Mouse (Mus musculus): ENCODE results near the gene Rnaseh2a.
"Not testable (repeated sequence)": the region's sequence is repeated elsewhere in the genome, so short reads cannot be mapped to it uniquely, and the experiment has no call there.

Gene Rnaseh2a

DNA sequence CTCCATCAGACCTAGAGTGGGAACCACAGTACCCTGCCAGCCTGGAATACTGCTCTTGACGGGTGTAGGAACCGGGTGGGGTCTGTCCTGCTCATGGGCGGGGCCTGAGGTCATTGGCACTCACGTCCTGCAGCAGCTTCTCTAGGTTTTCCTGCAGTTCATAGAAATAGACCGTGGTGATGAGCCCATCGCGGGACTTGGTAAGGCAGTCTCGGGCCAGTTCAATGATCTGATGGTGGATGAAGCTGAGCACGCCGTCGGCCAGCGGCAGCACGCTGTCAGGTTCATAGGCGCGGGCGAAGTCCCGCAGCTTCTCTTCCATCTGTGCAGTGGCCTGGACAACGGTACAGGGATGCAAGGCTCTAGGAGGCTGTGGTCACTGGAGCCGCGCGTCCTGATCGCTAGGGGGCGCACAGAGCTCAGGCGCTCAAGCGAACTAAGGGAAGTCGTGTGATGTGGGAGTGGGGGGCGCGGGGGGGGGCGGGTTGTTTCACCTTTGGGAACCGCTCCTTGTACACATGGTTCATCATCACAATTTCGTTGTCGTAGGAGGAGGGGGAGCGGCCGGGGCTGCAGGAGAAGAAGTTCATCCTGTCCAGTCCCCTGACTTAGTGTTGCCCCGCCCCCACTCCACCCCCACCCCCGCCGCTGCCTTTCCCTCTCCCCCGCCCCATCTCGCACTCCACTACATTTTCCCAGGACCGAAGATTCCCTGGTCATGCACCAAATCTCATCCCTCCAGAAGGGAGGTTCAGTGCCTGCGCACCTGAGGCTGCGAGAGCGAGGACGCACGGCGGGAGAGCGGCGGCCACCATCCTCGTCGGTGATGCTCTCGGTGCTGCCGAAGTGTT lies 40.9 kb downstream of the Rnaseh2a start:
- peak; percentile 62 to 88 for DNase-seq

DNA sequence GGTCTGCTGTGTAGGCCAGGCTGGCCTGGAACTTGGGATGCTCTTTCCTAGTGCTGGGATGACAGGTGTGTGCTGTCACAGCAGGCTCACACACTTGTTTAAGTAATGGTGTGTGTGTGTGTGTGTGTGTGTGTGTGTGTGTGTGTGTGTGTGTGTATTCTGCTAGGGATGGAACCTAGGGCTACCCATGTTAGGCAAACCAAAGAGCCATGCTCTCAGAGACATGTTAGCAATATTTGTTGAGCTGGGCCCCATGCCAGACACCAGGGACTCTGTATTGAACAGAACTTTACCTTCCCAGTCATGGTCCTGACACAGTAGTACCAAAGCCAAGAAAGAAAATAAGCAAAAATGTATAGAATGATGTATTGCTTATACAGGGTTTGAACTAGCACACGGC lies 42.1 kb downstream of the Rnaseh2a start:
- no peak for DNase-seq

DNA sequence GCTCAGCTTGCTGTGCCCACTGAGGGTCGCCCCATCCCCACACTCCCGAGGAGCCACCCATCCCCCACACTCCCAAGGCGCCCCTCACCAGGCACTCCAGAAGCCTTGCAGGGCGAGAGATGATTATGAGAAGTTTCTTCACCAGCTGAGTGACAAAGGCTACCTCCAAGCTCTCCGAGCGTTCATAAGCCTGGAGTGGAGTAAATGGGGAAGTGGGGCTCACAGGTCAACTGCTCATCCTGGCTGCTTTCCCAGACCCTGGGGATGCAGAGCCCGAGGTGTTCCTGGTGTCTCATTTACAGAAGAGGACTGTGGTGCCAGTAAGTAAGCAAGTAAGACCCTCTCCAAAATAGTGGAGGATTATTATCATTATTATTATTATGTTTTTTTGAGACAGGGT lies 44.0 kb downstream of the Rnaseh2a start:
- DNase-seq, result no peak

DNA sequence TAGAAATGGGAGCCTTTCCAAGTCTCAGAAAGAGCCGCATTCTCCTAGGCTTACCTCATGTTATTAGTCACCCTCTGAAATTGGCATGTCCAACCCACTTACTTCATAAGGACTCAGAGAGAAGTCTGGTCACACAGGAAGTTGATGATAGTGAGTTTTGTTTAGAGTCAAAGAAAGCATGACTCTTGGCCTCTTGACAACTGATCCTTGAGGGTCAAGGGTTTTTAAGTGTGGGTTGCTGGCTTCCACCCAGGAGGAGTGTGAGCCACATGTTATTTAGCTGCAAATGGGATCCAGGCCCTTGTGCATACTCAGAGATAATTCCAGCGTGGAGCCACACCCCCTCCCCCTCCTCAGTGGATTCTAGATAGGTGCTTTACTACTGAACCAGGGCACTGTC lies 48.0 kb downstream of the Rnaseh2a start:
- no peak for DNase-seq

DNA sequence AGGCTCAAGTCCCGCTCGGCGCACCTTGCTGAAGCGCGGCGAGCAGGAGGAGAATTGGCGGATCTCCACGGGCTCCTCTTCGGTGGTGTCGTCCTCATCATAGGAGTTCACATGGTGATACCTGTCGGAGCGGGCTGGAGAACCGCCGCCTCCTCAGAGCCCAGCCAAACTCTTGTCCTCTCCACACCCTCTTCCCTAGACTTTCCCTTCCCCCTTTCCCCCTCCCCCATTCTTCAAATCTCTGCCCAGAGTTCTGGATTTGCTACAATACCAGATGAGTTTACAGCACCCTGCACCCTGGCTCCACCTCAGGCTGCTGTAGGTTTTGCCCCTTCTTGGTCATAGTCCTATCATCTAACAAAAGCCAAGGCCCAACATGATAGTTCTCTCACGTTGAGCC lies 50.9 kb downstream of the Rnaseh2a start:
- no peak for DNase-seq

DNA sequence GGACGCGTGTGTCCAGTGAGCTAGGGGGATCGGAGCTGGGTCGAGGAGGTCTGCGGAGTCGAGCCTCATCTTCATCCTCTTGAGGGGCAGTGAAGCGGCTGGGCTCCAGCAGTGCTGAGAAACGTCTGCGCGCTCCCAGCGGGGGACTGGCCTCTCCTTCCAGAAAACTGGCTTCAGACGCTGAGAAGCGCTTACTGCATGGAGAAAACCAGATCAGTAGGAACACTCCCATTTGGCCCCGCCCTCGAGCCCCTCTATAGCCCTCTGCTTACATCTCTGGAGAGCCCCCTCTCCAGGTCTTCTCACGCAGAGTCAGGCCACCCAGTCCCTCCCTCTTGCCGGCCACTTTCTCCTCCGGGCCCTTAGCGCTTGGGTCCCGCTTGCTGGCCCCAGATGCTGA lies 51.8 kb downstream of the Rnaseh2a start:
- DNase-seq, result no peak

DNA sequence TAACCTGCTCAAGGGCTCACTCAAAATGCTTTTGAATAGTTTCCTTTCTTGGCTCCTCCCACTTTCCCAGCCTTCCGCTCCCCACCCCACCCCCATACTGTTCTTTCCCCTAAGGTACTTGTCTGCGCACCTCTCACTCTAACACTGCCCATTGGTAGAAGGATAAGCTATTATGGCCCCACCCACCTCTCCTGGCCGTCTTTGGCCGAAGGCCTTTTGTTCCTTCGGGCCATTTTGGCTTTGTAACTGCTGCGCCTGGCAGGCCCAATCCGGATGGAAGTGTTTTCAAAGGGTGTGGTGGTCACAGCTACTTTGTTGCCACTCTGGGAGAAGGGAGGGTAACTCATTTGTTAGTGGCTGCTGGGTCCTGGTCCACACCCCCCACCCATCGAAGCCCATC lies 54.3 kb downstream of the Rnaseh2a start:
- no peak for DNase-seq

DNA sequence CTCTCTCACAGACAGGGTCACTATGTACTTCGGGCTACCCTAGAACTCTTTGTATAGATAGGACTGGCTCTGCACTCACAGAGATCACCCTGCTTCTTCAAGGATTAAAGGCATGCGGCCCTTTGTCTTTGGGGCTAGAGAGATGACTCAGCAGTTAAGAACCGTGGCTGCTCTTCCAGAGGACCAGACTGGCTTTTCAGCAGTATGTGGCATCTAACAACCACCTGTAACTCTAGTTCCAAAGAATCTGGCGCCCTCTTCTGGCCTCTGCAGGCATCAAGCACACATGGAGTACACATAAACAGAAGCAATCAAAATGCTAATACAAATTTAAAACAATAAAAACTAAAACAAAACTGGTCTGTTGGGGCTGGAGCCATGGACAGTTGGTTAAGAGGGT lies 55.6 kb downstream of the Rnaseh2a start:
- DNase-seq, result peak; percentile 37 to 63

DNA sequence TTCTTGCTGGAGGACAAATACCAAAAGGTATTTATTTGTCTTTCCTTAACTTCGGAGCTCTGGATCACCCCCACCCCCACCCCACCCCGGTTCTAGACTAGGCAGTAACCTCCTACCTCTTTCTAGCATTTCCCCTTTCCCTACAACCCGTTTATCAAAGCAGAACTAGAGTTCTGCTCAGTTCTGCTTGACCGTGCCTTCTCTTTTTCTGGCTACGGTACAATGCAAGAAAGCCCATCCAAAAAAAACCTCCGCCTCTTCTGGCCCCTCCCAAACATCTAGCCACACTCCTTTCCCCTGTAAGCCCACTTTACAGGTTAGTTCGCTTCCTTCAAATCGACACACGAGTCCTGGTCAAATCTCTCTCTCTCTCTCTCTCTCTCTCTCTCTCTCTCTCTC lies 56.1 kb downstream of the Rnaseh2a start:
- no peak for DNase-seq

DNA sequence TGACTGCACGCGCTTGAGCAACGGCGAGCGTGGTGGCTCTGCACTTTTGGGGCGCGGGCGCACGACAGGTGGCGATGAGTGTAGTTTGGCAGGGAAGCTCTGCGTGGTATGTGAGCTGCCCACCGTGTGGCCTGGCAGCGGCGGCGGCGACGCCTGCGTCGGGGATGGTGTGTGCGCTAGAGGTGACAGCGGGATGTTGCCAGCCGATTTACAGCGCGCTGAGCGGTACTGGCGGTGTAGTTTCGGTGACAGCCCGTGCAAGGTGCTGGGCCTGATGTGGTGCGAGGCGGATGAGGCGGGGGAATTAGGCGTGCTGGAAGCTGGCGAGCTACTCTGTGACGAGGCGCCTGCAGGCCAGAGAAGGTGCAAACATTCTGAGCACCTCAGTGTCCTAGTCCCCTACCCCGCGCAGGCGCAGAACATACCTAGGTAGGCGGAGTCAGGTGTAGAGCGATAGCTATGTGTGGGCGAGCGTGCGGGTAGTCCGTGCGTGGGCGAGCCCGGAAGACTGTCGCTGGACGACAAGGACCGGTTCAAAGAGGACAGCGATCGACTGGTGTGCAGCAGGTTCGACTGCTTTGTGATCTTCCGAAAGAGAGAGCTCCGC lies 56.6 kb downstream of the Rnaseh2a start:
- peak; percentile 84 to 88 for DNase-seq

DNA sequence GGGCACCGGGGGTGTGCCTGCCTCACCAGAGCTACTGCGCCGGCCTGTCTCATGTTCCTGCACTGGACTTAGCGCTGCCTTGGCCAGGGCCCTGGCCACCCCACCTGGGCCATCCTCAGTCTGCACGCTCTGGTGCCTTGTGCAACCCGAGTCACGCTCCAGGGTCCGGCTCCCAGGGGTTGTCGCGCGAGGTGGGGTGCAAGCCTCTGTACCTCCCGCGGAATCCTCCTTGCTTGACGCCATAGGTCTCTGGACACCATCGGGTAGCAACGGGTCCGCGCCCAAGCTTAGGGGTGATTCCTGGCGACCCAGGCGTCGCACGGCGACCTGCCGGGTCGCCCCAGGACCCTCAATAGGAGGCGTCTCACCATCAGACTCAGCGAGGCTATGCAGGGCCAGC lies 57.2 kb downstream of the Rnaseh2a start:
- peak in 1 of 2 experiments; percentile 11 for DNase-seq

DNA sequence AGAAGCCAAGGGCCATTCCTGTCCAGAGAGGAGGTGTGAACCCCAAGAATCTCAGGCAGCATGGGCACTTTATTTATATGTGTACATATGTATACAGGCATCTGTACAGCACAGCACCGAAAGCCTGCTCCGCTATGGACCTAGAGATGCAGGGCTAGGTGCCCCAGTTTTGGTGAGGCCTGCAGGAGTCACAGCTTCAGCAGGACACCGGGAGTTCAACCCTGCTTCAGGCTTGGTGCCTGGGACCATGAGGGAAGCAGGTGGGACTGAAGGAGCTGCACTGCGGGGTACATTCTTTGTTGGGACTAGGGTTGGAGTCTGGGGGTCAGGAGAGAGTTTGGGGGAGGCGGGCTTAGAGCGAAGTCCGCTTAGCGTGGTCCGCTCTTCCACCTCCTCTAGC lies 57.7 kb downstream of the Rnaseh2a start:
- DNase-seq, result no peak

DNA sequence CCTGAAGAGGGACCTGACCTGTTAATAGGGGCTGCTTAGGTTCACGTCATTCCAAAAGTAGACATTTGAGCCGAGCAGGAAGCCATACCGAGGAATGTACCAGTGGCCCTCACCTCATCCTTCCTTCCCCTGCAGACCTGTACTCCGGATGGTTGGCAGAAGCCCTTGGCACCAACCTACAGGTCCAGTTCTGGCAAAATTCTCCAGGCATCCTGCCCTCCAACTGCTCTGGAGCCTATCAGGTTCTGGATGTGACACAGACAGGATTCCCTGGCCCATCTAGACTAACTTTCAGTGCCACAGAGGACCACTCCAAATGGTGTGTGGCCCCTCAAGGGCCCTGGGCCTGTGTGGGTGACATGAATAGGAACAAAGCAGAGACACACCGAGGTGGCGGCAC lies 59.0 kb downstream of the Rnaseh2a start:
- no peak for DNase-seq

DNA sequence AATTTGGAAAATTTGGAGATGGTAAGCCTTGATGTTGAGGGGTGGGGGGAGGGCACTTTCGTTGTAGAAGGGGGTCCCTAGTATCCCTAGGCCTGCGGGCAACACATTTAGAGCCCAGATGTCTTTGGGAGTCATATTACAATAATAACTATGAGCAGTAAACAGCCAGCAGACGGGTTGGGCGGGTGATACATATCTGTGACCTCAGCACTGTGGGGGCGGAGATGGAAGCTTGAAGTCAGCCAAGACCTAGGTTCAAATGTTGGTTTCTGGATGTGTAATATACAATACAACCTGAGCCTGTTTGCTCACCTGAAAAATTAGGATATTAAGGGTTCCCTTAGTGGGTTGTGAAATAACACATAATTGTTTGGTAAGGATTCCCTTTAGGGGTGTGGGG lies 59.6 kb downstream of the Rnaseh2a start:
- DNase-seq, result no peak

DNA sequence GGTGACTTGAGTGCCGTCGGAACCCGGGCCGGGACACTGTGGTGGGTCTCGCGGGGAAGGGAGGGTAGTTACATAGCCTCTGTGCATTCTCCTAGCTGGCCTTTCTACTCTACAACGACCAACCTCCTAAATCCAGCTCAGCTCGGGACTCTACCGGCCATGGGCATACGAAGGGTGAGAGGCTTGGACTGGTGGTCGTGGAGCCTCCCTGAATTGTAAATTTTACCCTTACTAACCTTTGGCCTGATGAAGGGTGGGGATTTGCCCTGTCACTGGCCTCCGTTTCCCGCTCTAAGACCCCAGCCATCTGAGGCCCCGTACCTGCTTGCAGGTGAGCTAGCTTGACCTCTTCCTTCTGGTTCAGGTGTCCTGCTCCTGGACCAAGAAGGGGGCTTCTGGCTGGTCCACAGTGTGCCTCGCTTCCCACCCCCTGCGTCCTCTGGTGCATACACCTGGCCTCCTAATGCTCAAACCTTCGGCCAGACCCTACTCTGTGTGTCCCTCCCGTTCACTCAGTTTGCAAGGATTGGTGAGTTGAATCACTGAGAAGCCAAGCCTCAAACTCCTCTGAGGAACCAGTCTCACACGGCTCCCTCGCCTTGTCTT lies 60.3 kb downstream of the Rnaseh2a start:
- no peak for DNase-seq

DNA sequence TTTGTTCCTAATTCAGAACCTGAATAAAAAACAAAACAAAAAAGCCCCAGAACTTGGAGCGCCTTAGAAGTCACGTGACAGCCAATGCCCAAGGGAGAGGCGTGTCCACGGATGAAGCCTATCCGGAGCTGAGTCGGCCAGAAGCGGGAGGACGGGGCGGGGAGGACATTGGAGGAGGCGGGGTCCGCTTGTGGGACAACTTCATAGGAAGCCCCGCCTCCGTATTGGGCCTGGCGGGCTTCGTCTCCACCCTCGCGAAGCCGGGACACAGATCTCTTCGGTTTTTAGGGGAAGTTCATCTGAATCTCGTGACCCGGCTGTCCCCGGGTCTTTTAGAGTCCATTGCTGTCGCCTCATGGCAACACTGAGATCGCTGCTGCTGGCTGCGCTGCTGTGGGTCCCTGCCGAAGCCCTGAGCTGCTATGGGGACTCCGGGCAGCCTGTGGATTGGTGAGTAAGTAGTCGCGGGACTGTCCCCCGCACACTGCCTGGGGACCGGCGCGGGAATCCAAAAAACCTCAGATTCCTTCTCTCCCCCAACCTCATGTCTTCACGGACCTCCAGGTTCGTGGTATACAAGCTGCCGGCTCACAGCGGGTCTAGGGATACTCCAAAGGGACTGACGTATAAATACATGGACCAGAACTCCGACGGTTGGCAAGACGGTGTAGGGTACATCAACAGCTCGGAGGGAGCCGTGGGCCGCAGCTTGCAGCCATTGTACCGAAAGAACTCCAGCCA lies 61.0 kb downstream of the Rnaseh2a start, which contains the start of gene Dnase2a:
Gene Dnase2a (plus strand): TSS at position 140 of the 741 bp plus-strand sequence.
- peak; percentile 98 to 99 for DNase-seq

DNA sequence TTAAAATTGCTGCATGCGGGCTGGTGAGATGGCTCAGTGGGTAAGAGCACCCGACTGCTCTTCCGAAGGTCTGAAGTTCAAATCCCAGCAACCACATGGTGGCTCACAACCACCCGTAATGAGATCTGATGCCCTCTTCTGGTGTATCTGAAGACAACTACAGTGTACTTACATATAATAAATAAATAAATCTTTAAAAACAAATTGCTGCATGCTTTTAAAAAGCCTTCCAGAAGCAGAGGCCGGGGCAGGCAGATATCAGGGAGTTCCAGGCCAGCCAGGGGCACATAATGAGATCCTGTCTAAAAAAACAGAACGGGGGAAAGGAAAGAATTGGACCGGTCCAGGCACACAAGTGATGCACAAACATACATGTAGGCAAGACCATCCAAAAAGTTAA lies 61.6 kb downstream of the Rnaseh2a start:
- DNase-seq, result not testable (repeated sequence)

DNA sequence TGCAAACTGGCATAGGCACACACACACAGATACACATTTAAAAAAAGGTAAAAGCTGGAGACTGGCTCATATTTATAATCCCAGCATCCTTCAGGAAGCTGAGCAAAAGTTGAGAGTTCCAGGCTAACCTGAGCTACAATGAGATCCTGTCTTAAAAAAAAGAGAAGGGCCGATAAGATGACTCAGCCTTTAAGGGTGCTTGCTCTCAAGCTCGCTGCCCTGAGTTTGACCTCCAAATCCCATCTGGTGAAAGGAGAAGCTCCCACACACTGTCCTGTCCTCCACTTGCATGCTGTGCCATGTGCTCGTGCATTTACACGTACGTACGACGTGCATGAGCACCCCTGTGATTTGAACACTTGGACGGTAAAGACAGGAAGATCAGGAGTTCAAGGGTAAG lies 62.1 kb downstream of the Rnaseh2a start:
- DNase-seq, result no peak

DNA sequence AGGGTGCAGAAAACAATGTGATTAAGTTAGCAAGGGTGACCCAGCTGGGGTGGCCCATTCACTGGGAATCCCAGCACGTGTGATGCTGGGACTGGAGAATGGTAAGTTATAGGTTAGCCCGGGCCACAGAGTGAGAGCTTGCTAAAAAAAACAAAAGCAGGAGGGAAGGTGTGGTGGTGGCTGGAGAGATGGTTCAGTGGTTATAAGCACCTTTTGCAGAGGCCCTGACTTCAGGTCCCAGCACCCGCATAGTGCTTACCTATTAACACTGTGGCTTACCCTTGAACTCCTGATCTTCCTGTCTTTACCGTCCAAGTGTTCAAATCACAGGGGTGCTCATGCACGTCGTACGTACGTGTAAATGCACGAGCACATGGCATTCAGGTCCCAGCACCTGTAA lies 62.5 kb downstream of the Rnaseh2a start:
- DNase-seq, result no peak
